Mouse (Mus musculus): ENCODE results near the gene Dnmt1. TPM values are rescaled to one million over a fixed set of nuclear protein-coding genes. Genes with fewer than 3 reads are reported as not detected.
A peak's percentile ranks its signal among the peaks of the same experiment; 100 is the strongest.

The Dnmt1 gene
- total and polyA plus RNA-seq, 3 experiments, result 9.1 to 11.6 (median 11.1) TPM

DNA sequence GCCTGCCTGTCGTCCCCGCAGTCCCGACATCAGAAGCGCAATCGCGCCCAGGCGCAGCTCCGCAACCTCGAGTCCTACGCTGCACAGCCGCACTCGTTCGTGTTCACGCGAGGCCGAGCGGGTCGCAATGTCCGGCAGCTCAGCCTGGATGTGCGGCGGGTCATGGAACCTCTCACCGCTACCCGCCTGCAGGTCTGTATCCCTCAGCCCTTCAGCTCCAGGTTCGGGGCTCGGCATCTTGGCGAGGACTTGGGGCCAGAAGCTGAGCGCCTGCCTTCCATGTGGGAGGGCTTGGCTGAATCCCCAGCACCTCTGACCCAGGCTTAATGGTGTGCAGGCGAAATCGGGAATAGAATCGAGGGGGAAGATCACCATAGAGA, 71.3 kb downstream of the Dnmt1 start:
- DNase-seq, result no peak
- Histone ChIP-seq H3K79me2 (replicated peaks; ENCODE audit: control insufficient read depth, insufficient read depth, low read length) (no peaks in the 10 kb centered on the region), H3K4me1 (ENCODE audit: control insufficient read depth, insufficient read depth, low read length) (no peaks in the 10 kb centered on the region), H3K36me3 (ENCODE audit: control insufficient read depth, insufficient read depth, low read length) (no peaks in the 10 kb centered on the region), H3K9ac (ENCODE audit: low read depth, low read length) (peak overlapping the region; percentile 71), H3K27ac (peak overlapping the region; percentile 98), H3K4me3 (peak overlapping the region; percentile 73), H3K27me3 (ENCODE audit: control insufficient read depth, insufficient read depth, low read length) (no peaks in the 10 kb centered on the region)
- TF ChIP-seq POLR2A (IDR thresholded peaks at IDR 0.05; ENCODE audit: insufficient read depth, low read depth, low read length) (no peak), EP300 (IDR thresholded peaks at IDR 0.05; ENCODE audit: insufficient read depth, low read depth, low read length) (no peak), CTCF (IDR thresholded peaks at IDR 0.05) (no peak)
- under 1% methylated on average over 30 of the region's 30 CpGs for WGBS
- intact Hi-C loops (cut with DNase I), result no loop called here

DNA sequence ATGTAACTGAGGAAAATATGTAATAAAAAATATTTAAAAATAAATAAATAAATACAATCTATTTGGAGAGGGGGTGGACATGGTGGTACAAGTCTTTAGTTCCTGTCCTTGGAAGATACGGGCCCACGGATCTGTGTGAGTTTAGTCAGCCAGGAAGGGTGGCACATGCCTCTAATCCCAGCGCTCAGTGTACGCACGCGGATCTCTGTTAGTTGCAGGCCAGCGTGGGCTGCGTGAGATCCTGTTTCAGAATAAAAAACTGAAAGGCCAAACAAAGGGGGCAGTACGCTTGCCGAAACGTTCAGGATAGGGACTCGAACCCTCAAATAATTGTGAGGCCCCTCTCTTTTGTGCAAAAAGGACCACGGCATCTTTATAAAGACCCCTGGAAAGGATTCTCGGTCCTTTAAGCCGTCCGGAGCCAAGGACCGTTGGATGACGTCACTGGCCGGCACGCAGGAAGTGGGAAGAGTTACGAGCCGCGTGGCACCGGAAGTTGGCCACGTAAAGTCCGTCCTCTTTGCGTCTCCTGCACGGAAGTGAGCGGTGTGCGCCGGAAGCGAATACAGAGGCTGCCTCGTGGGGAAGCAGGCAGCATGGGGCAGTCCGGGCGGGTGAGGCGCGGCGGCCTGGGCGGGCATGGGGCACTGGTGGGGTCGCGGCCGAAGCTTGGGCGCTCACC, 71.8 kb downstream of the Dnmt1 start, which contains the start of gene Ppan:
Gene Ppan, plus strand, starts transcription at position 472 of the 682 bp plus-strand sequence.
- peak within 1 kb of the TSS; percentile 73 for H3K4me3 ChIP-seq
- H3K4me1 ChIP-seq (ENCODE audit: control insufficient read depth, insufficient read depth, low read length), result no peaks in the 10 kb centered on the region
- no peaks in the 10 kb centered on the region for H3K79me2 ChIP-seq (replicated peaks; ENCODE audit: control insufficient read depth, insufficient read depth, low read length)
- peak; percentile 94 to 97 for DNase-seq
- WGBS, result under 1% methylated on average over 43 of the region's 43 CpGs
- peak within 1 kb of the TSS; percentile 71 for H3K9ac ChIP-seq (ENCODE audit: low read depth, low read length)
- no peaks in the 10 kb centered on the region for H3K36me3 ChIP-seq (ENCODE audit: control insufficient read depth, insufficient read depth, low read length)
- H3K27me3 ChIP-seq (ENCODE audit: control insufficient read depth, insufficient read depth, low read length), result no peaks in the 10 kb centered on the region
- intact Hi-C loops (cut with DNase I), result loop anchor here (1.0 kb wide), 1 partner anchor 9 kb away; the partner anchor contains the start of gene Angptl6
- peak within 1 kb of the TSS; percentile 98 for H3K27ac ChIP-seq
- peak; percentile 78; the same call in 1 of the 2 replicates for TF ChIP-seq EP300 (IDR thresholded peaks at IDR 0.05; ENCODE audit: insufficient read depth, low read depth, low read length)
- peak; percentile 94 for TF ChIP-seq POLR2A (IDR thresholded peaks at IDR 0.05; ENCODE audit: insufficient read depth, low read depth, low read length)
- TF ChIP-seq CTCF (IDR thresholded peaks at IDR 0.05), result no peak; the same call in 1 of the 2 replicates

DNA sequence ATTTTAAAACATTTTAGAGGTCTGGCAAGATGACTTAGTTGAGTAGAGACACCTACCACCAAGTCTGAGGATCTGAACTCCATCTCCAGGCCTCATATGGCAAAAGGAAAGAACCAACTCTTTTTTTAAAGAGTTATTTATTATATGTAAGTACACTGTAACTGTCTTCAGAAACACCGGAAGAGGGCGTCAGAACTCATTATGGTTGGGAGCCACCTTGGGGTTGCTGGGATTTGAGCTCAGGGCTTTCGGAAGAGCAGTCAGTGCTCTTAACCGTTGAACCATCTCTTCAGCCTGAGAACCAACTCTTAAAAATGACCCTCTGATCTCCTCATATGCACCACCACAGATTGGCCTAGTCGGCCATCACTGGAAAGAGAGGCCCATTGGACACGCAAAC, 72.5 kb downstream of the Dnmt1 start:
- no peaks in the 10 kb centered on the region for H3K79me2 ChIP-seq (replicated peaks; ENCODE audit: control insufficient read depth, insufficient read depth, low read length)
- intact Hi-C loops (cut with DNase I), result loop anchor here (1.0 kb wide), 1 partner anchor 8 kb away; the partner anchor contains the start of gene Angptl6
- no peak for DNase-seq
- 83% methylated on average over 6 of the region's 6 CpGs for WGBS
- H3K36me3 ChIP-seq (ENCODE audit: control insufficient read depth, insufficient read depth, low read length), result no peaks in the 10 kb centered on the region
- no peaks in the 10 kb centered on the region for H3K4me1 ChIP-seq (ENCODE audit: control insufficient read depth, insufficient read depth, low read length)
- H3K27me3 ChIP-seq (ENCODE audit: control insufficient read depth, insufficient read depth, low read length), result no peaks in the 10 kb centered on the region
- peak overlapping the region; percentile 98 for H3K27ac ChIP-seq
- H3K4me3 ChIP-seq, result no peak overlapping the region
- no peak overlapping the region for H3K9ac ChIP-seq (ENCODE audit: low read depth, low read length)
- no peak for TF ChIP-seq POLR2A (IDR thresholded peaks at IDR 0.05; ENCODE audit: insufficient read depth, low read depth, low read length)
- no peak for TF ChIP-seq EP300 (IDR thresholded peaks at IDR 0.05; ENCODE audit: insufficient read depth, low read depth, low read length)

DNA sequence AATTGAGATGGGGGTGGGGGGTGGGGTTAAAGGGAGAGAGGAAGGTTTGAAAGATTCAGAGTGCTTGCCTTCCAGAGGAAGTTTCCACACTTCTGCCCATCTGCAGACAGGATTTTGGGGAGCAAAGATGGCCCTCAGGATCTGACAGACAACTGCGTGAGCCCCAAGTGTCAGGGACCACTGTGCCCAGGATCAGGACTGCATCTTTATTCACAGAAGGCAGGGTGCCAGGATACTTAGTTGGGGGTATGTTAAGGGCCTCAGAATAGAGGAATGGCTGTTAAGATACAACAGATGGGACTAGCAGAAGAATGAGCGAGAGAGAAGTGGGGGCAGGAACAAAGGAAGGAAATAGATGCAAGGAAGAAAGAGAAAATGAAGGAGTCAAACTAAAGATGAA, 73.1 kb downstream of the Dnmt1 start:
- no peaks in the 10 kb centered on the region for H3K4me1 ChIP-seq (ENCODE audit: control insufficient read depth, insufficient read depth, low read length)
- no peak for DNase-seq
- H3K4me3 ChIP-seq, result no peak overlapping the region
- intact Hi-C loops (cut with DNase I), result no loop called here
- H3K9ac ChIP-seq (ENCODE audit: low read depth, low read length), result no peak overlapping the region
- TF ChIP-seq CTCF (IDR thresholded peaks at IDR 0.05) (no peak), POLR2A (IDR thresholded peaks at IDR 0.05; ENCODE audit: insufficient read depth, low read depth, low read length) (no peak), EP300 (IDR thresholded peaks at IDR 0.05; ENCODE audit: insufficient read depth, low read depth, low read length) (no peak)
- H3K79me2 ChIP-seq (replicated peaks; ENCODE audit: control insufficient read depth, insufficient read depth, low read length), result no peaks in the 10 kb centered on the region
- H3K27me3 ChIP-seq (ENCODE audit: control insufficient read depth, insufficient read depth, low read length), result no peaks in the 10 kb centered on the region
- H3K36me3 ChIP-seq (ENCODE audit: control insufficient read depth, insufficient read depth, low read length), result no peaks in the 10 kb centered on the region
- no peak overlapping the region for H3K27ac ChIP-seq
- WGBS, result 94% methylated on average over 2 of the region's 2 CpGs

DNA sequence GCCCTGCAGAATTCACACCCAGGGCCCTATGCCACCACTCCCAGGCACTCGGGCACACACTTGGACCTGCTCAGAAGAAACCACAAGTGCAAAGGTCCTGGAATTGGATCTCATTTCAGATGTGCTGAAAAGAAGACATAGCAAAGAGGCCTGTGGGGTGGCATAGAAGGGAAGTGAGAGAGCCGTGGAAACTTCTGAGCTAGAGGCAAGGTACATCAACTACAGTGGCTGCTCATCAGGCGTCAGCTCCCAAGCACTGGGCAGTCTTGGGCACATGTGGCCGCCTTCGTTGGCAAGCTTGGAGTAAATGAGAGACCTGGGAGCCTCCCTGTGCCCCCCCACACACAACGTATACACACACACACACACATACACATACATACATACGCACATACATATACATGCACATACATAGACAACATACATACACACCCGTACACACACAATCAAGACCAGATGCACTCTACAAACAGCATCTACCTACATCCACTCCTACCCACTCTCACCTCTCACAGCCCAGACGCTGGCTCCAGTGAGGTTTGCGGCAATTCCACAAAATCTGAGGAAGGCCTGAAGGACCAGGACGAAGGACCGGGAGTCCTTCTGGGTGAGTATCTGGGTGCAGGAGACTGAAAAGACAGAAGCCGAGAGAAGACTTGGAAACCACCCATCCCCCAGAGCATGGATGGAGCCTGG, 80.4 kb downstream of the Dnmt1 start, which contains the start of gene Angptl6:
Gene Angptl6, minus strand, starts transcription at position 631 of the 696 bp plus-strand sequence.
- H3K4me3 ChIP-seq, result peak within 1 kb of the TSS; percentile 59
- H3K79me2 ChIP-seq (replicated peaks; ENCODE audit: control insufficient read depth, insufficient read depth, low read length), result no peaks in the 10 kb centered on the region
- H3K36me3 ChIP-seq (ENCODE audit: control insufficient read depth, insufficient read depth, low read length), result no peaks in the 10 kb centered on the region
- DNase-seq, result no peak
- H3K27ac ChIP-seq, result peak within 1 kb of the TSS; percentile 97
- peaks cover 1% of the 10 kb centered on the region; the same call in 1 of the 2 replicates for H3K4me1 ChIP-seq (ENCODE audit: control insufficient read depth, insufficient read depth, low read length)
- intact Hi-C loops (cut with DNase I), result loop anchor here (1.0 kb wide), 2 partner anchors 8 to 19 kb away; partner anchors contain the start of gene Eif3g
- H3K27me3 ChIP-seq (ENCODE audit: control insufficient read depth, insufficient read depth, low read length), result no peaks in the 10 kb centered on the region
- 87% methylated on average over 13 of the region's 13 CpGs for WGBS
- peak within 1 kb of the TSS; percentile 73 for H3K9ac ChIP-seq (ENCODE audit: low read depth, low read length)
- TF ChIP-seq POLR2A (IDR thresholded peaks at IDR 0.05; ENCODE audit: insufficient read depth, low read depth, low read length) (no peak), EP300 (IDR thresholded peaks at IDR 0.05; ENCODE audit: insufficient read depth, low read depth, low read length) (no peak), CTCF (IDR thresholded peaks at IDR 0.05) (no peak)

All from heart, adult 2 months (tissue).